Comparison of ENCODE assay signal across 8 mouse cellular contexts in genomic region chr15:80074663-80075373, GRCm38 (mm10). TPM values are rescaled to one million over a fixed set of nuclear protein-coding genes. Genes with fewer than 3 reads are reported as not detected.
A peak's percentile ranks its signal among the peaks of the same experiment; 100 is the strongest.
DNase-seq lines count a peak whose midpoint lies in the region; ATAC-seq lines count a peak whose summit lies in the region.

No protein-coding gene starts in this region.

- no peaks in the 10 kb centered on the region for H3K9me3 ChIP-seq in heart, embryonic 16.5 days (replicated peaks; ENCODE audit: control insufficient read depth, low read length)
- H3K9me3 ChIP-seq in megakaryocyte, embryonic 14.5 days, result no peaks in the 10 kb centered on the region

- no peak overlapping the region for H3K27ac ChIP-seq in heart, embryonic 16.5 days (ENCODE audit: low read length)

- 30% methylated on average over 6 of the region's 6 CpGs for WGBS in heart, embryonic 16.5 days

- no peak overlapping the region for H3K4me2 ChIP-seq in heart, embryonic 16.5 days (ENCODE audit: low read depth, low read length)

- H3K27me3 ChIP-seq in heart, embryonic 16.5 days (ENCODE audit: control insufficient read depth, insufficient read depth, low read length), result no peaks in the 10 kb centered on the region
- H3K27me3 ChIP-seq in megakaryocyte, embryonic 14.5 days (replicated peaks), result no peaks in the 10 kb centered on the region

- ATAC-seq in heart, embryonic 16.5 days (replicated peaks; ENCODE audit: extremely low read depth, insufficient read depth, low FRiP score), result no peak

- H3K4me3 ChIP-seq in heart, embryonic 16.5 days (ENCODE audit: low read length), result no peak overlapping the region
- peak overlapping the region; percentile 59 for H3K4me3 ChIP-seq in megakaryocyte, embryonic 14.5 days (replicated peaks)

- peaks cover 31% of the 10 kb centered on the region for H3K4me1 ChIP-seq in heart, embryonic 16.5 days (ENCODE audit: control insufficient read depth, insufficient read depth, low read length)
- peaks cover 84% of the 10 kb centered on the region for H3K4me1 ChIP-seq in megakaryocyte, embryonic 14.5 days

- DNase-seq in layer of hippocampus, adult 9-11 months, result peak; percentile 80
- no peak for DNase-seq in layer of hippocampus, postnatal 14 days (ENCODE audit: low spot score in 2 of 2)
- peak; percentile 65 for DNase-seq in gastrocnemius, postnatal 10 days
- no peak for DNase-seq in spleen, postnatal 10 days (ENCODE audit: low spot score in 2 of 2)
- no peak for DNase-seq in urinary bladder, postnatal 14 days (ENCODE audit: low spot score)
- no peak for DNase-seq in adrenal gland, adult 18-20 months (ENCODE audit: low spot score in 2 of 2)

- H3K9ac ChIP-seq in heart, embryonic 16.5 days (ENCODE audit: low read length), result 0 out of 2 replicates have a peak overlapping the region, but pooled peaks have one; percentile 20

- peaks cover 28% of the 10 kb centered on the region for H3K36me3 ChIP-seq in heart, embryonic 16.5 days (ENCODE audit: control insufficient read depth, insufficient read depth)
- H3K36me3 ChIP-seq in megakaryocyte, embryonic 14.5 days (replicated peaks; ENCODE audit: low read length), result peaks cover 34% of the 10 kb centered on the region

RNA-seq across cellular contexts. Expression of gene Syngr1, which starts 16.3 kb away (rescaled TPM):
- total RNA-seq in layer of hippocampus, postnatal 14 days (2021), result 100 to 1,000 TPM; 462 to 472 TPM
- total RNA-seq in gastrocnemius, postnatal 10 days (2021), result 10 to 100 TPM; 16.1 to 17.0 TPM
- polyA plus RNA-seq in heart, embryonic 16.5 days (2015; fragmentation: Nextera tagmentation; extraction: Ambion mirVana), result 55.4 and 61.2 TPM in 2 replicates
- polyA plus RNA-seq in megakaryocyte, embryonic 14.5 days (2012; ENCODE audit: insufficient read depth, low replicate concordance), result 113 and 163 TPM in 2 replicates
- total RNA-seq in adrenal gland, adult 18-20 months (2021), result 10 to 100 TPM; 25.7 to 59.9 TPM

RNA-seq across cellular contexts. Expression of gene Rpl3, which starts 16.9 kb away (rescaled TPM):
- total RNA-seq in layer of hippocampus, postnatal 14 days (2021), result 100 to 1,000 TPM; 460 to 491 TPM
- total RNA-seq in gastrocnemius, postnatal 10 days (2021), result 100 to 1,000 TPM; 224 to 271 TPM
- 606 and 610 TPM in 2 replicates for polyA plus RNA-seq in heart, embryonic 16.5 days (2015; fragmentation: Nextera tagmentation; extraction: Ambion mirVana)
- 145 and 190 TPM in 2 replicates for polyA plus RNA-seq in megakaryocyte, embryonic 14.5 days (2012; ENCODE audit: insufficient read depth, low replicate concordance)
- total RNA-seq in adrenal gland, adult 18-20 months (2021), result 100 to 1,000 TPM; 584 to 618 TPM

RNA-seq across cellular contexts. Expression of gene Tab1, which starts 58.1 kb away (rescaled TPM):
- total RNA-seq in layer of hippocampus, postnatal 14 days (2021), result 10 to 100 TPM; 29.7 to 31.4 TPM
- total RNA-seq in gastrocnemius, postnatal 10 days (2021), result 10 to 100 TPM; 17.1 to 20.6 TPM
- polyA plus RNA-seq in heart, embryonic 16.5 days (2015; fragmentation: Nextera tagmentation; extraction: Ambion mirVana), result 29.9 and 33.4 TPM in 2 replicates
- polyA plus RNA-seq in megakaryocyte, embryonic 14.5 days (2012; ENCODE audit: insufficient read depth, low replicate concordance), result 9.9 and 10.9 TPM in 2 replicates
- 1 to 10 TPM; 9.3 to 9.4 TPM for total RNA-seq in adrenal gland, adult 18-20 months (2021)

Comparison
In these comparisons a context has a peak if more than half of its experiments do, and no peak if none do; other contexts are left out.
1. DNase-seq: peak in layer of hippocampus, adult 9-11 months (single experiment) and gastrocnemius, postnatal 10 days (single experiment); none in layer of hippocampus, postnatal 14 days (0 of 2), spleen, postnatal 10 days (0 of 2), urinary bladder, postnatal 14 days (single experiment) and adrenal gland, adult 18-20 months (0 of 2).
2. RNA of gene Syngr1, which starts 16.3 kb away (total RNA-seq): 462 to 472 TPM in layer of hippocampus, postnatal 14 days; 25.7 to 59.9 TPM in adrenal gland, adult 18-20 months and 16.1 to 17.0 TPM in gastrocnemius, postnatal 10 days; every median in the first group is over 4 times any median in the second.